Mouse (Mus musculus) bone marrow, adult 2 months (tissue): Measurements from ENCODE around the gene Zfp786.
"Not testable (repeated sequence)": the region's sequence is repeated elsewhere in the genome, so short reads cannot be mapped to it uniquely, and the experiment has no call there.

Source experiments
- CTCF ChIP-seq: fragments of 200-500 bp; IDR thresholded peaks from 2 replicates; pipeline ENCODE4 v1.5.1; 2011; ENCODE audit warnings: low read length, control low read depth; ENCODE audit not compliant: control insufficient read depth, insufficient read depth
- POLR2A ChIP-seq: fragments of 200-500 bp; IDR thresholded peaks from 2 replicates; pipeline ENCODE4 v1.6.1; 2011; ENCODE audit warnings: low read depth, mild to moderate bottlenecking, control low read depth, low read length, borderline replicate concordance; ENCODE audit not compliant: control insufficient read depth

GRCm38 (mm10) chr6:47769861-47770260 lies 60.8 kb downstream of the Zfp786 start:
- TF ChIP-seq CTCF, POLR2A: not testable (repeated sequence)
